Mouse (Mus musculus) hindbrain, embryonic 16.5 days (tissue): ENCODE measurements at regions not wholly inside any gene's neighbourhood (a gene's known extent, or its start where the extent isn't known, plus 50 kb on each side); places are given as distances from the start of the nearest gene placed in this dataset.

ENCODE experiments used
- ATAC-seq: fragments of 200-750 bp; cut with Nextera tagmentation; 2 replicates; pipeline ENCODE4 v1.8.0; 2017; ENCODE audit warnings: moderate TSS enrichment, moderate library complexity
- H3K27ac ChIP-seq: fragments of 300-500 bp; sonication (generic); 2 replicates; pipeline ENCODE4 v1.5.1; 2014; ENCODE audit warnings: low read depth, mild to moderate bottlenecking, control low read depth, low read length, moderate library complexity
- H3K27me3 ChIP-seq: fragments of 300-500 bp; sonication (generic); replicated peaks from 2 replicates; pipeline ENCODE4 v1.6.1; 2014; ENCODE audit warnings: low read length; ENCODE audit not compliant: control insufficient read depth, insufficient read depth
- H3K36me3 ChIP-seq: fragments of 300-500 bp; sonication (generic); 2 replicates; pipeline ENCODE4 v1.6.1; 2014; ENCODE audit warnings: mild to moderate bottlenecking, low read length, moderate library complexity, mixed read lengths; ENCODE audit not compliant: control insufficient read depth, insufficient read depth
- H3K4me1 ChIP-seq: fragments of 300-500 bp; sonication (generic); 2 replicates; pipeline ENCODE4 v1.6.1; 2014; ENCODE audit warnings: low read depth, low read length; ENCODE audit not compliant: control insufficient read depth, insufficient read depth
- H3K4me2 ChIP-seq: fragments of 300-500 bp; sonication (generic); 2 replicates; pipeline ENCODE4 v1.6.1; 2014; ENCODE audit warnings: mild to moderate bottlenecking, low read length, control low read depth, moderate library complexity
- H3K4me3 ChIP-seq: fragments of 300-500 bp; sonication (generic); 2 replicates; pipeline ENCODE4 v1.5.1; 2014; ENCODE audit warnings: mild to moderate bottlenecking, low read length, control low read depth, moderate library complexity
- H3K9ac ChIP-seq: fragments of 300-500 bp; sonication (generic); 2 replicates; pipeline ENCODE4 v1.6.1; 2014; ENCODE audit warnings: low read depth, mild to moderate bottlenecking, control low read depth, low read length, moderate library complexity
- H3K9me3 ChIP-seq: fragments of 300-500 bp; sonication (generic); 2 replicates; pipeline ENCODE4 v1.6.1; 2014; ENCODE audit warnings: mild to moderate bottlenecking, low read length, moderate library complexity; ENCODE audit not compliant: control insufficient read depth
- WGBS: fragments of 180-500 bp; shearing (Covaris S2); extraction: QIAGEN DNeasy Blood & Tissue Kit; methylation state at CpG from one replicate; pipeline ENCODE4 v1.1.7; 2014; 5-methylcytosine and 5-hydroxymethylcytosine counted together

GRCm38 (mm10) chr16:79256084-79256483 lies 165.2 kb upstream of the Tmprss15 start:
- Histone ChIP-seq H3K4me2 (no peak overlapping the region), H3K36me3 (no peaks in the 10 kb centered on the region), H3K27me3 (no peaks in the 10 kb centered on the region), H3K9ac (no peak overlapping the region), H3K27ac (no peak overlapping the region), H3K4me3 (no peak overlapping the region), H3K9me3 (no peaks in the 10 kb centered on the region), H3K4me1 (no peaks in the 10 kb centered on the region)
- WGBS = 52% methylated on average over 2 of the region's 2 CpGs
- no peak for ATAC-seq

GRCm38 (mm10) chr16:79240857-79241491 lies 150.1 kb upstream of the Tmprss15 start:
- Histone ChIP-seq H3K9me3 (no peaks in the 10 kb centered on the region), H3K9ac (no peak overlapping the region), H3K27me3 (no peaks in the 10 kb centered on the region), H3K36me3 (no peaks in the 10 kb centered on the region), H3K4me1 (no peaks in the 10 kb centered on the region), H3K4me3 (no peak overlapping the region), H3K27ac (no peak overlapping the region), H3K4me2 (no peak overlapping the region)
- ATAC-seq = no peak
- 46% methylated on average over 3 of the region's 3 CpGs for WGBS

- no peaks in the 10 kb centered on the region for H3K4me1 ChIP-seq
Measured at GRCm38 (mm10) chr16:79240191-79240590, 149.3 kb upstream of the Tmprss15 start.

DNA sequence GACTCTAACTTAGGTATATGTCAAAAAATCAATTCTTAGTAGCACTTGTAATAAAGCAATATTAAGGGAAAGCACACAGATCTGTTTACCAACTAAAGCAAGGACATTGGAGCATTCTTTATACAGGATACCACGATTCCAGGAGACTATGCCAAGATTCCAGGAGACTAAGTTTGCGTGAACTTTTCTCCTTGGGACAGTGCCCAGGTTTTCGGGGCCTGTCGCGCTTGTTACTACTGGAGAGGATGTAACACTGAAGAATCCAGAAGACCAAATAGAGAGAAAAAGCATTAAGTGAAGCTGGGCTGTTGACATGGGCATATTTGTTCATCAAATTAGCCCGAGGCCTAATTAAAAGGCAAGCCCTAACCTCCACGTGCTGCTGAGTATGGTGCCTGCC lies 100.3 kb upstream of the Tmprss15 start:
- Histone ChIP-seq H3K27ac (no peak overlapping the region), H3K9ac (no peak overlapping the region), H3K4me3 (no peak overlapping the region), H3K4me1 (no peaks in the 10 kb centered on the region), H3K27me3 (no peaks in the 10 kb centered on the region), H3K9me3 (no peaks in the 10 kb centered on the region), H3K36me3 (no peaks in the 10 kb centered on the region), H3K4me2 (no peak overlapping the region)
- no peak for ATAC-seq
- 70% methylated on average over 7 of the region's 7 CpGs for WGBS

More at GRCm38 (mm10) chr16:79240191-79240590, 149.3 kb upstream of the Tmprss15 start:
- ATAC-seq = no peak
- Histone ChIP-seq H3K36me3 (no peaks in the 10 kb centered on the region), H3K27me3 (no peaks in the 10 kb centered on the region), H3K27ac (no peak overlapping the region), H3K4me3 (no peak overlapping the region), H3K9ac (no peak overlapping the region), H3K9me3 (no peaks in the 10 kb centered on the region), H3K4me2 (no peak overlapping the region)
- 81% methylated on average over 2 of the region's 2 CpGs for WGBS

GRCm38 (mm10) chr16:79186471-79186870 lies 95.6 kb upstream of the Tmprss15 start:
- Histone ChIP-seq H3K27me3 (no peaks in the 10 kb centered on the region), H3K9ac (no peak overlapping the region), H3K4me1 (no peaks in the 10 kb centered on the region), H3K4me3 (no peak overlapping the region), H3K27ac (no peak overlapping the region), H3K36me3 (no peaks in the 10 kb centered on the region), H3K4me2 (no peak overlapping the region), H3K9me3 (no peaks in the 10 kb centered on the region)
- no peak for ATAC-seq
- 47% methylated on average over 1 of the region's 1 CpGs for WGBS

DNA sequence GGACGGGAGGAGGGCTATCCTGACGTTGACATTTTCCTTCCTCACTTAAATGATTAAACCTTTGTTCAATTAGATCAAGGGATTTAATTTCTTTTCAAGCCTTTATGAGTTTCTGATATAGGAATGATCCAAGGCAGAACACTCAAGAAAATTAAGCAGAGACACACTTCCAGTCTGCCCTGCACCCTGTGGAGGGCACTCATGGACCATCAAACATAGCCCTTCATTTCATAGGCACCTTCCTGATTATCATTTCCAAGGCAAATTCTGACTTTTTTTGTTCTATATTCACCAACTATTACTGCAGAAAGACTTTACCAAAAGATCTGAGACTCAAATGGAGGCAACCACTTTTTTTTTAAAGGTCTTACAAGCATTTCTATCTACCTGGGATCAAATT lies 91.6 kb upstream of the Tmprss15 start:
- WGBS = 85% methylated on average over 2 of the region's 2 CpGs
- Histone ChIP-seq H3K4me3 (no peak overlapping the region), H3K9me3 (no peaks in the 10 kb centered on the region), H3K27me3 (no peaks in the 10 kb centered on the region), H3K36me3 (no peaks in the 10 kb centered on the region), H3K27ac (no peak overlapping the region), H3K4me1 (peaks cover 2% of the 10 kb centered on the region), H3K4me2 (no peak overlapping the region), H3K9ac (no peak overlapping the region)
- ATAC-seq = no peak; the same call in 1 of the 2 replicates

GRCm38 (mm10) chr16:79177299-79177999 lies 86.6 kb upstream of the Tmprss15 start:
- H3K9ac ChIP-seq = peak overlapping the region; percentile 33
- H3K36me3 ChIP-seq = no peaks in the 10 kb centered on the region
- peak overlapping the region; percentile 53 for H3K4me2 ChIP-seq
- peak; percentile 83 for ATAC-seq
- no peaks in the 10 kb centered on the region for H3K9me3 ChIP-seq
- WGBS = 19% methylated on average over 15 of the region's 15 CpGs
- H3K27ac ChIP-seq = peak overlapping the region; percentile 46
- H3K4me3 ChIP-seq = peak overlapping the region; percentile 23
- peaks cover 9% of the 10 kb centered on the region for H3K4me1 ChIP-seq
- H3K27me3 ChIP-seq = no peaks in the 10 kb centered on the region

DNA sequence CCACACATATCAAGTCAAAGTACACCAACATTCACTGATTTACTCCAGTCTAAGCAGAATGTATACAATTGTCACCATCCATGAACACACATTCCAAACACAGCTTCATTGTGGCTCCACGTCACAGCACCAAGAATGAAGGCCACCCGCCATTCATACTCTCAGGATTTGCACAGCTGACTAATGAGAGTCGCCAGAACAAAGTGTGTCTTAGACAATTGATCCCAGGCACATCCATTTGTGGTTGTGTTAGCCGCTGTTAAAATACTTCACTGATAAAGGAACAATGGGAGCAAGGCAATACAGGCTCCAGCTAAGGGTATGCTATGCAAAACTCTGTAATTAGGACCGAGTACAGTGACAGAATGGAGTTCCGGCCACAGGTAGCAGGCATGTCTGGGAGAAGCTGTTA lies 85.9 kb upstream of the Tmprss15 start:
- H3K4me3 ChIP-seq = peak overlapping the region; percentile 23
- no peaks in the 10 kb centered on the region for H3K36me3 ChIP-seq
- H3K27me3 ChIP-seq = no peaks in the 10 kb centered on the region
- WGBS = 38% methylated on average over 6 of the region's 6 CpGs
- H3K9me3 ChIP-seq = no peaks in the 10 kb centered on the region
- H3K4me2 ChIP-seq = peak overlapping the region; percentile 53
- ATAC-seq = peak; percentile 78
- peaks cover 9% of the 10 kb centered on the region for H3K4me1 ChIP-seq
- peak overlapping the region; percentile 46 for H3K27ac ChIP-seq
- H3K9ac ChIP-seq = no peak overlapping the region; the same call in 1 of the 2 replicates

DNA sequence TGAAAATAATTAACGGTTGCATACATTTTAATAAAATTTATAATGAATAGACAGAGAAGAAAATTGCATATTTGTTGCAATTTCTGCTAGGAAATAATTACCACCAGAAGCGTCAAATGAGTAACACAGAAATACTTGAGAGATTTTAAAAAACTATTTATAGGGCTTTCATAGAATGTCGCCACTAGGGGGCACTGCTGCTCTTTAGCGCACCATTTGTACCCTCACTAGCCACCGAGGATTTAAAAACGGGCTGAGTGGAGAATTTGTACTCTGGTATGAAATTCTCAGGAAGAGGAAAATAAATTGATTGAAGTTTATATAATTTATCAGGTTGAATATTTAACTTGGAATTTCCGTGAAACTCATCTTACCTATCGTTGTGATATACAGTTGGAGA lies 77.3 kb upstream of the Tmprss15 start:
- Histone ChIP-seq H3K4me1 (no peaks in the 10 kb centered on the region), H3K4me3 (no peak overlapping the region), H3K36me3 (no peaks in the 10 kb centered on the region), H3K27me3 (no peaks in the 10 kb centered on the region), H3K9ac (no peak overlapping the region), H3K4me2 (no peak overlapping the region), H3K9me3 (no peaks in the 10 kb centered on the region), H3K27ac (no peak overlapping the region)
- peak; percentile 69; the same call in 1 of the 2 replicates for ATAC-seq
- WGBS = 15% methylated on average over 8 of the region's 8 CpGs
